Mouse (Mus musculus) liver, postnatal 0 days (tissue): ENCODE data around the gene Ttc21a. TPM values are rescaled to one million over a fixed set of nuclear protein-coding genes. Genes with fewer than 3 reads are reported as not detected.

ENCODE experiments used
- ATAC-seq: fragments of 200-750 bp; cut with Nextera tagmentation; 2 replicates; pipeline ENCODE4 v1.8.0; 2017; ENCODE audit warnings: mild to moderate bottlenecking, moderate library complexity
- DNase-seq: peaks from one replicate; pipeline ENCODE4 v3.0.0-alpha.2; 2016
- H3K27ac ChIP-seq: fragments of 300-500 bp; sonication (generic); 2 replicates; pipeline ENCODE4 v1.5.1; 2014; ENCODE audit warnings: antibody characterized with exemption, moderate library complexity, mild to moderate bottlenecking, low read depth
- H3K27me3 ChIP-seq: fragments of 300-500 bp; sonication (generic); 2 replicates; pipeline ENCODE4 v1.6.1; 2014; ENCODE audit warnings: low read length, control low read depth, mixed read lengths; ENCODE audit not compliant: insufficient read depth
- H3K36me3 ChIP-seq: fragments of 300-500 bp; sonication (generic); replicated peaks from 2 replicates; pipeline ENCODE4 v1.6.1; 2014; ENCODE audit warnings: mild to moderate bottlenecking, control low read depth, low read length, moderate library complexity, mixed read lengths; ENCODE audit not compliant: insufficient read depth
- H3K4me1 ChIP-seq: fragments of 300-500 bp; sonication (generic); 2 replicates; pipeline ENCODE4 v1.6.1; 2014; ENCODE audit warnings: antibody characterized with exemption, mild to moderate bottlenecking, control low read depth; ENCODE audit not compliant: insufficient read depth
- H3K4me2 ChIP-seq: fragments of 300-500 bp; sonication (generic); 2 replicates; pipeline ENCODE4 v1.6.1; 2014; ENCODE audit warnings: low read depth, mild to moderate bottlenecking, low read length, moderate library complexity, mixed read lengths
- H3K4me3 ChIP-seq: fragments of 300-500 bp; sonication (generic); 2 replicates; pipeline ENCODE4 v1.5.1; 2014; ENCODE audit warnings: low read depth, low read length
- H3K9ac ChIP-seq: fragments of 300-500 bp; sonication (generic); replicated peaks from 2 replicates; pipeline ENCODE4 v1.6.1; 2014; ENCODE audit warnings: mild to moderate bottlenecking, moderate library complexity
- H3K9me3 ChIP-seq: fragments of 300-500 bp; sonication (generic); 2 replicates; pipeline ENCODE4 v1.6.1; 2016; ENCODE audit warnings: mild to moderate bottlenecking, control low read depth, low read length, mixed read lengths
- CTCF ChIP-seq: sonication (generic); IDR thresholded peaks from 2 replicates; pipeline ENCODE4 v1.5.1; 2016; ENCODE audit warnings: antibody characterized with exemption, low read depth
- EP300 ChIP-seq: IDR thresholded peaks from 2 replicates; pipeline ENCODE4 v1.6.1; 2016; ENCODE audit warnings: antibody characterized with exemption, low read depth, mild to moderate bottlenecking
- whole genome bisulfite sequencing: fragments of 180-500 bp; shearing (Covaris S2); extraction: QIAGEN DNeasy Blood & Tissue Kit; methylation state at CpG from one replicate; pipeline ENCODE4 v1.1.7; 2014; ENCODE audit not compliant: insufficient replicate concordance; 5-methylcytosine and 5-hydroxymethylcytosine counted together
- polyA plus RNA-seq: library from polyadenylated mRNA; unstranded; fragments of >200 nt; fragmentation: Nextera tagmentation; extraction: Ambion mirVana; gene quantifications from 2 replicates; pipeline ENCODE4 v1.2.1, GENCODE M21; 2015

The Ttc21a gene
- polyA plus RNA-seq, 1 experiment from 2014 or later: 0.22 TPM

DNA sequence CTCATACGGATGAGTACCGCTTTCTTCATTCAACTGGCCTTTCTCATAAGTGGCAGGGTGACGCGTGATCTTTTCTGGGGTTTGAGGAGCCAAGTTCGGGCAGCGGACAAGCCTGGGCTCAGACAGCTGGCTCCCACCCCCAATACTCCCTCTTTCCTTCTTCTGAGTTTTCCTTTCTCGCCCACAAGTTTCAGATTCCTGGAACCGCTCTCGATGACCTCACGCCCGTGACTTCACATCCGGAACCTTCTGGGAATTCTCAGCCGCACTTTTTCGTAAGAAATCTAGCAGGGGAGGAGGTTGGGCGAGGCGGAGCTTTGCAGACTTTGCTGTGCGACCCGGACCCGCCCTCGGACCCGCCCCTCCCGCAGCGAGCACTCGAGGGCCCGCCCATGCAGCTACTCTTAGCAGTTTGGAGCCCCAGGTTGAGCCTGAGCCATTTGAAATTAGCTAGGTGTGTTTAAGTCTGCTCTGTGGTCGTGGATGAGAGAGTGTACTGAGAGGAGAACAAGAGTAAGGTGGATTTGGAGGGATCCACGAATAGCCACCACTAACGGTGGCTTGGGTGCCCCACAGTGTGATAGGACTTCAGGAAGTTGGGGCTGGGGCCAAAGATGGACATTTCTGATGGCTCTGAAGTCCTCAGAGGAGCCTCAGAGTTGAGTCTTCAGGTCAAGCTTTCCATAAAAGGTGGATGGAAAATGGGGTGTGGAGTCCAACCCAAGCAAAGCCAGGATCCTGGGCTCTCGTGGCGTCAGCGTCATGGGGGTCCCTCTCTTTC is 64.7 kb downstream of the Ttc21a start:
- ATAC-seq (peak; percentile 91), DNase-seq (peak; percentile 92)
- Histone ChIP-seq H3K36me3 (no peaks in the 10 kb centered on the region), H3K4me3 (peak overlapping the region; percentile 37), H3K4me2 (peak overlapping the region; percentile 72), H3K4me1 (peaks cover 40% of the 10 kb centered on the region), H3K27ac (peak overlapping the region; percentile 89), H3K9ac (peak overlapping the region; percentile 56), H3K27me3 (no peaks in the 10 kb centered on the region), H3K9me3 (no peaks in the 10 kb centered on the region)
- 9% methylated on average over 31 of the region's 31 CpGs for WGBS
- TF ChIP-seq CTCF: no peak
- TF ChIP-seq EP300: peak; percentile 82

DNA sequence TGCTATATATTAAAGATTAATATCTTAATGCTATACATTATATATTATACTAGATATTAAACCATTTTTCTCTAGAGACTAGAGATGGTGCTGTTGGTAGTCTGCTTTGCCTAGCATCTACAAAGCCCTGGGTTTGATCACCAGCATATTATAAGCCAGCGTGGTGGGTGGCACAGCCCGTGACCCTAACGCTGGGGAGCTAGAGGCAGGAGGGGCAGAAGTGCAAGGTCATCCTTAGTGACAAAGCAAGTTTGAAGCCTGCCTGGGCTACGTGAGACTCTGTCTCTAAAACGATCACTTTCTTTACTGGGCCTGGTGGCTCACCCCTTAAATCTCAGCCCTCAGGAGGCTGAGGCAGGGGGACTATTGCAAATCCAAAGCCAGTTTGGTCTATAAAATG is 65.5 kb downstream of the Ttc21a start:
- H3K9ac ChIP-seq: no peak overlapping the region
- WGBS: 62% methylated on average over 5 of the region's 5 CpGs

DNA sequence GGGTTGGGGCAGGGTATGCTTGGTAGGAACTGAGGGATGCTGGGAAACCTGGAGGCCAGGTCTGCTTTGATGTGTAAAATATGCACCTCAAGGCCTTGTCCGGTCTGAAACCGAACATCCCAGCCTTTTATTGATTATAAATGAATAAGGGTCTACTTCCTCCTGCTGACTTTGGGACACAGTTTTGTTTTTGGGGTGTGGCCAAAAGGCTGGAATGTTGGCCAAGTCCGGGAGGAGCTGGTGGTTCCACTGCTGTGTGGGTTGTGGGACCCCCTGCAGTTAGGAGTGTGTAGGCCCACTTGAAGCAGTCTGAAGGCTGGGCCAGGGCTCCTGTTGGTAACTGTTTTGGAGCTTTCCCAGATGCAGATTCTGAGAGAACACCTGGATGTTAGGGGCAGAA is 68.5 kb downstream of the Ttc21a start:
- H3K4me2 ChIP-seq: no peak overlapping the region
- no peak overlapping the region for H3K27ac ChIP-seq
- no peak overlapping the region for H3K9ac ChIP-seq
- peaks cover 26% of the 10 kb centered on the region for H3K4me1 ChIP-seq
- H3K4me3 ChIP-seq: no peak overlapping the region
- 61% methylated on average over 3 of the region's 3 CpGs for WGBS
- H3K27me3 ChIP-seq: no peaks in the 10 kb centered on the region
- no peak for TF ChIP-seq EP300
- no peak for TF ChIP-seq CTCF
- ATAC-seq (no peak), DNase-seq (no peak)
- H3K9me3 ChIP-seq: no peaks in the 10 kb centered on the region
- H3K36me3 ChIP-seq: no peaks in the 10 kb centered on the region

More for the DNA sequence above, 65.5 kb downstream of the Ttc21a start:
- no peak overlapping the region for H3K27ac ChIP-seq
- no peak for DNase-seq
- H3K4me2 ChIP-seq: no peak overlapping the region
- H3K27me3 ChIP-seq: no peaks in the 10 kb centered on the region
- no peaks in the 10 kb centered on the region for H3K36me3 ChIP-seq
- H3K9me3 ChIP-seq: no peaks in the 10 kb centered on the region
- ATAC-seq: no peak
- no peak overlapping the region for H3K4me3 ChIP-seq
- TF ChIP-seq CTCF: no peak
- TF ChIP-seq EP300: no peak
- peaks cover 40% of the 10 kb centered on the region for H3K4me1 ChIP-seq

DNA sequence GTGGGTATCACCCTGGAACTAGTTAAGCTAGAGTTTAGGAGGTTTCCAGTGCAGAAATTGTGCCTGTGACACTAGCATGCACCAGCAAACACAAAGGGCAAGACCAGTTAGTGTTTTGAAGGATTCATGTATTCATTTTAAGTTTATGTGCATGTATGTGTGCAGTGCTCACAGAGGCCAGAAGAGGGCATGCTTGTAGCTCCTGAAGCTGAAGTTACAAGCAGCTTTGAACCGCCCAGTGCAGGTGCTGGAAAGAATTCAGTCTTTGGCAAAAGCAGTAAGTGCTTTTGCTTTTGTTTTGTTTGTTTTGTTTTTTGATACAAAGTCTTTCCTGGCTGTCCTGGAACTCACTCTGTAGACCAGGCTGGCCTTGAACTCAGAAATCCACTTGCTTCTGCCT is 70.4 kb downstream of the Ttc21a start:
- peak; percentile 18; the same call in 1 of the 2 replicates for TF ChIP-seq CTCF
- no peak for TF ChIP-seq EP300
- 80% methylated on average over 1 of the region's 1 CpGs for WGBS
- no peak overlapping the region for H3K9ac ChIP-seq
- no peaks in the 10 kb centered on the region for H3K27me3 ChIP-seq
- no peaks in the 10 kb centered on the region for H3K36me3 ChIP-seq
- no peak overlapping the region for H3K4me2 ChIP-seq
- ATAC-seq (no peak), DNase-seq (no peak)
- no peak overlapping the region for H3K27ac ChIP-seq
- no peak overlapping the region for H3K4me3 ChIP-seq
- H3K9me3 ChIP-seq: no peaks in the 10 kb centered on the region
- peaks cover 14% of the 10 kb centered on the region for H3K4me1 ChIP-seq

DNA sequence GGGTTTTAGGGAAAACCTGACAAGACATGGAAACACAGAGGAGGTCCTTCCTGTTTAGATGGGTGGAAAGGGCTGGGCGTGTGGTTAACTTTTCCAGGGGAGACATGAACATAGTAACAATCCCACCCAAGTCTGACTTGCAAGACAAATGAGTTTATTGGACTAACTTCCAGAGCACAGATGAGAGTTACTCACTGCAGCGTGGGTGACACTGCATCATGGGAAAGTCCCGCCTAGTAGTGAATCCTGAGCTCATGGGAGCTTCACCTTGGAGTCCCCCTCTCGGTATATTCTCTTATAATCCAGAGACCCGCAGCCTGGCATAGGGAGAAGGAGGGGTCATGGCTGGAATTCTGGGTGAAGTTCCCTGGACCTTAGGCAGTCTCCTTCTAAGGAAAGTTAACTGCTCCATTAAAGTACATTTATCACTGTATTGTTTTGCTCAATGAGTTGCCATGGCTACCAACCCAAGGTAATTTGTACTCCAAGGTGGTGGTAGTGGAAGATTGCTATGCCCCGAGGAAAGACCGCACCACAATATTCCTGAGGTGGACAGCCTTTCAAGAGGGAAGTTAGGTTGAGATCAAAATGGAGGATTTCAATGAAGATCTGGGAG is 71.9 kb downstream of the Ttc21a start:
- no peaks in the 10 kb centered on the region for H3K9me3 ChIP-seq
- no peaks in the 10 kb centered on the region for H3K36me3 ChIP-seq
- TF ChIP-seq EP300: no peak
- TF ChIP-seq CTCF: no peak
- no peak overlapping the region for H3K4me2 ChIP-seq
- no peak overlapping the region for H3K4me3 ChIP-seq
- WGBS: 78% methylated on average over 7 of the region's 7 CpGs
- no peak for ATAC-seq
- no peak for DNase-seq
- H3K4me1 ChIP-seq: peaks cover 21% of the 10 kb centered on the region
- no peak overlapping the region for H3K9ac ChIP-seq
- H3K27me3 ChIP-seq: no peaks in the 10 kb centered on the region
- H3K27ac ChIP-seq: 0 out of 2 replicates have a peak overlapping the region, but pooled peaks have one; percentile 32

DNA sequence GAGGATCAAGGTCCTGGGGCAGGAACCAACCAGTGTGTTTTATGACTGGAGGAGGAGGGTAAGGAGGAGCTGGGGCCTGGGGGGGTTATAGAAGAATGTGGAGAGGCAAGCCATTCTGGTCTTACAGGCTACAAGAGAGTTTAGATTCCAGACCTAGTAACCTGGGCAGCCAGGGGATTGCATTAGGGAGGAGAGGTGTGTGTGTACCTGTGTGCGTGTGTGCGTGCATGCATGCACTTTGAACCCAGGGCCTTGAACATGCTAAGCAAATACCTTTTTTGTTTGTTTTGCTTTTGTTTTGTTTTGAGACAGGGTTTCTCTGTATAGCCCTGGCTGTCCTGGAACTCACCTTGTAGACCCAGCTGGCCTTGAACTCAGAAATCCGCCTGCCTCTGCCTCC is 72.5 kb downstream of the Ttc21a start:
- peak overlapping the region; percentile 82 for H3K27ac ChIP-seq
- WGBS: 73% methylated on average over 3 of the region's 3 CpGs
- TF ChIP-seq EP300 (no peak), CTCF (no peak)
- peaks cover 27% of the 10 kb centered on the region for H3K4me1 ChIP-seq
- H3K36me3 ChIP-seq: no peaks in the 10 kb centered on the region
- H3K9me3 ChIP-seq: no peaks in the 10 kb centered on the region
- H3K4me2 ChIP-seq: no peak overlapping the region
- no peak for ATAC-seq
- DNase-seq: no peak
- no peaks in the 10 kb centered on the region for H3K27me3 ChIP-seq
- no peak overlapping the region for H3K4me3 ChIP-seq
- H3K9ac ChIP-seq: no peak overlapping the region
